Mouse (Mus musculus) gastrocnemius, adult 18-20 months (tissue): ENCODE data around the gene Uhmk1. TPM values are rescaled to one million over a fixed set of nuclear protein-coding genes. Genes with fewer than 3 reads are reported as not detected.

Experiments
- total RNA-seq, 2 experiments: library from RNA; stranded (reverse); gene quantifications; 2 replicates each; pipeline ENCODE4 v1.2.3; 2021

Uhmk1 gene
- total RNA-seq, 2 experiments from 2014 or later: 11.7 to 15.6 TPM

Other genes with a start within 250 kb of the Uhmk1 start
- 10 to 100 TPM; 11.1 to 15.4 TPM for gene Hsd17b7, start 246.2 kb downstream of the Uhmk1 start, total RNA-seq
- 10 to 100 TPM; 10.1 to 15.8 TPM for gene Ddr2, start 104.6 kb downstream of the Uhmk1 start, total RNA-seq
- gene Uap1, start 40.4 kb downstream of the Uhmk1 start, total RNA-seq: 10 to 100 TPM; 43.4 to 49.7 TPM
- gene Sh2d1b2, start 17.4 kb upstream of the Uhmk1 start, total RNA-seq: not detected
- gene Sh2d1b1, start 61.9 kb upstream of the Uhmk1 start, total RNA-seq: not detected
- gene Gm7694, start 90.9 kb upstream of the Uhmk1 start, total RNA-seq: under 1 TPM; 0.39 to 0.76 TPM
- not detected for gene Spata46, start 93.4 kb upstream of the Uhmk1 start, total RNA-seq